Comparison of ENCODE assay signal across 21 mouse cellular contexts in the genomic region with DNA sequence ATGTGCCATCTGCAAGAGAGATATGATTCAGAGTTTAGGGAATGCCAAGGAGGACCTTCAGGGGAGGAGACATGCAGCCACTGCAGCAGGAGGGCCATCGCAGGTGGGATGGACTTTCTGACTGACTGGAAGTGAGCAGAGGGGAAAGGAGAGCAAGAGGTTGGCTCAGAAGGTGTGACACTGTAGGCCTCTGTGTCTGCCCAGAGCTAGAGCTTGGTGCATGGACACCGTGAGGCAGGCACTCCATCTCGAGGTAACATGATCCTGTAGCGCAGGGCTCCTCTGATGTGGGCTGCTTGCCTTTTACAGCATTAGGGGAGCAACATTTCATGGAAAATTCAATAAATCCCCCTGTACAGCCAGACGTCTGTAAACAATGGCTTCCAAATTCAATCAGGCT.
DNase-seq lines count a peak whose midpoint lies in the region; ATAC-seq and TF ChIP-seq lines count a peak whose summit lies in the region.
"Had no signal": no experiment of that assay in that cellular context is flagged by ENCODE, and none has a peak within 500 bp of the region (broad histone marks: within the 10 kb centered on the region; RNA-seq: fewer than 3 reads in every experiment).

No protein-coding gene starts in this region.

- no peak overlapping the region for H3K4me2 ChIP-seq in hindbrain, embryonic 11.5 days (replicated peaks; ENCODE audit: low read depth, low read length)
- no peak overlapping the region for H3K4me2 ChIP-seq in limb, embryonic 13.5 days (replicated peaks)
- H3K4me2 ChIP-seq in forebrain, embryonic 14.5 days (ENCODE audit: low read length): no peak overlapping the region
- H3K4me2 ChIP-seq: embryonic facial prominence, embryonic 13.5 days; forebrain, embryonic 12.5 days; hindbrain, embryonic 15.5 days had no signal

- H3K9me3 ChIP-seq in hindbrain, embryonic 10.5 days: no peaks in the 10 kb centered on the region
- H3K9me3 ChIP-seq in hindbrain, embryonic 11.5 days (ENCODE audit: control insufficient read depth, low read length): no peaks in the 10 kb centered on the region
- H3K9me3 ChIP-seq in E14TG2a.4 (ENCODE audit: low read length): peaks cover 3% of the 10 kb centered on the region; the same call in 1 of the 2 replicates
- H3K9me3 ChIP-seq in limb, embryonic 13.5 days: no peaks in the 10 kb centered on the region
- H3K9me3 ChIP-seq in forebrain, embryonic 14.5 days (replicated peaks; ENCODE audit: control insufficient read depth, low read length): no peaks in the 10 kb centered on the region
- H3K9me3 ChIP-seq: embryonic facial prominence, embryonic 13.5 days; forebrain, embryonic 12.5 days; heart, embryonic 10.5 days; hindbrain, embryonic 15.5 days had no signal

- 65% methylated on average over 5 of the region's 5 CpGs for WGBS in hindbrain, embryonic 10.5 days
- 64% methylated on average over 5 of the region's 5 CpGs for WGBS in hindbrain, embryonic 11.5 days
- WGBS in limb, embryonic 13.5 days: 18% methylated on average over 5 of the region's 5 CpGs
- 60% methylated on average over 5 of the region's 5 CpGs for WGBS in forebrain, embryonic 14.5 days

- 0 out of 2 replicates have a peak overlapping the region, but pooled peaks have one; percentile 1 for H3K27ac ChIP-seq in hindbrain, embryonic 10.5 days
- no peak overlapping the region for H3K27ac ChIP-seq in hindbrain, embryonic 11.5 days (ENCODE audit: low read depth, low read length)
- peak overlapping the region; percentile 70; the same call in 1 of the 2 replicates for H3K27ac ChIP-seq in limb, embryonic 13.5 days
- no peak overlapping the region for H3K27ac ChIP-seq in forebrain, embryonic 14.5 days (ENCODE audit: low read depth, low read length)
- H3K27ac ChIP-seq: embryonic facial prominence, embryonic 13.5 days; forebrain, embryonic 12.5 days; heart, embryonic 10.5 days; hindbrain, embryonic 15.5 days had no signal

- H3K9ac ChIP-seq in hindbrain, embryonic 11.5 days (ENCODE audit: low read depth, low read length): no peak overlapping the region
- H3K9ac ChIP-seq in limb, embryonic 13.5 days: no peak overlapping the region
- H3K9ac ChIP-seq in forebrain, embryonic 14.5 days (ENCODE audit: low read length): no peak overlapping the region
- H3K9ac ChIP-seq: embryonic facial prominence, embryonic 13.5 days; forebrain, embryonic 12.5 days; forebrain, postnatal 0 days; hindbrain, embryonic 15.5 days had no signal

- no peak for DNase-seq in hindbrain, embryonic 10.5 days (ENCODE audit: low spot score)
- DNase-seq in hindbrain, embryonic 11.5 days (ENCODE audit: low spot score): no peak
- DNase-seq in forelimb bud, embryonic 11.5 days (ENCODE audit: low read depth, low spot score): peak; percentile 55
- no peak for DNase-seq in forebrain, embryonic 14.5 days (ENCODE audit: low spot score)
- no peak for DNase-seq in layer of hippocampus, adult 18-20 months (ENCODE audit: low spot score in 2 of 2)
- DNase-seq: adrenal gland, adult 8-10 months; adrenal gland, postnatal 36 days; cerebellum, adult 2 months; cerebellum, postnatal 14 days; embryo, embryonic 11 days; forebrain, postnatal 0 days; gastrocnemius, postnatal 10 days; heart, adult 18-20 months; heart, postnatal 10 days had no signal

- ATAC-seq in hindbrain, embryonic 11.5 days (ENCODE audit: low FRiP score): no peak
- ATAC-seq in limb, embryonic 13.5 days (ENCODE audit: low FRiP score, low read depth): peak; percentile 68
- no peak for ATAC-seq in forebrain, embryonic 14.5 days
- ATAC-seq in megakaryocyte-erythroid progenitor cell, adult 5-6 weeks (replicated peaks; ENCODE audit: low FRiP score, low TSS enrichment, poor library complexity, severe bottlenecking): no peak
- ATAC-seq: forebrain, postnatal 0 days had no signal

- H3K27me3 ChIP-seq in hindbrain, embryonic 10.5 days (ENCODE audit: insufficient read depth, poor library complexity, severe bottlenecking): peaks cover 100% of the 10 kb centered on the region
- H3K27me3 ChIP-seq in hindbrain, embryonic 11.5 days (ENCODE audit: control insufficient read depth, insufficient read depth, low read length): peaks cover 79% of the 10 kb centered on the region
- H3K27me3 ChIP-seq in E14TG2a.4 (ENCODE audit: insufficient read depth, low read length): 0 out of 2 replicates have a peak, but pooled peaks cover 5% of the 10 kb centered on the region
- peaks cover 6% of the 10 kb centered on the region; the same call in 1 of the 2 replicates for H3K27me3 ChIP-seq in limb, embryonic 13.5 days
- H3K27me3 ChIP-seq in forebrain, embryonic 14.5 days (replicated peaks; ENCODE audit: control insufficient read depth, insufficient read depth, low read length): no peaks in the 10 kb centered on the region

- no peaks in the 10 kb centered on the region for H3K36me3 ChIP-seq in hindbrain, embryonic 10.5 days
- no peaks in the 10 kb centered on the region for H3K36me3 ChIP-seq in hindbrain, embryonic 11.5 days (ENCODE audit: control insufficient read depth, insufficient read depth, low read length)
- H3K36me3 ChIP-seq in E14TG2a.4 (ENCODE audit: insufficient read depth, low read length): peaks cover 33% of the 10 kb centered on the region
- no peaks in the 10 kb centered on the region for H3K36me3 ChIP-seq in limb, embryonic 13.5 days
- H3K36me3 ChIP-seq in forebrain, embryonic 14.5 days (ENCODE audit: control insufficient read depth, insufficient read depth, low read length): no peaks in the 10 kb centered on the region
- H3K36me3 ChIP-seq: embryonic facial prominence, embryonic 13.5 days; forebrain, embryonic 12.5 days; heart, embryonic 10.5 days; hindbrain, embryonic 15.5 days had no signal

- peaks cover 78% of the 10 kb centered on the region for H3K4me1 ChIP-seq in hindbrain, embryonic 10.5 days (replicated peaks)
- H3K4me1 ChIP-seq in hindbrain, embryonic 11.5 days (replicated peaks; ENCODE audit: control insufficient read depth, insufficient read depth, low read length): peaks cover 15% of the 10 kb centered on the region
- peaks cover 94% of the 10 kb centered on the region for H3K4me1 ChIP-seq in E14TG2a.4 (replicated peaks; ENCODE audit: low read depth, low read length)
- peaks cover 64% of the 10 kb centered on the region for H3K4me1 ChIP-seq in limb, embryonic 13.5 days
- H3K4me1 ChIP-seq in forebrain, embryonic 14.5 days (ENCODE audit: control insufficient read depth, insufficient read depth, low read length): peaks cover 19% of the 10 kb centered on the region

- TF ChIP-seq CTCF in E14TG2a.4 (conservative IDR thresholded peaks at IDR 0.05; ENCODE audit: low read length): no peak

- H3K4me3 ChIP-seq in hindbrain, embryonic 10.5 days: no peak overlapping the region
- no peak overlapping the region for H3K4me3 ChIP-seq in hindbrain, embryonic 11.5 days (ENCODE audit: low read depth, low read length)
- H3K4me3 ChIP-seq in E14TG2a.4 (replicated peaks; ENCODE audit: low read length): peak overlapping the region; percentile 3; the same call in 1 of the 2 replicates
- no peak overlapping the region for H3K4me3 ChIP-seq in limb, embryonic 13.5 days
- no peak overlapping the region for H3K4me3 ChIP-seq in forebrain, embryonic 14.5 days (ENCODE audit: low read depth, low read length)
- H3K4me3 ChIP-seq: embryonic facial prominence, embryonic 13.5 days; forebrain, embryonic 12.5 days; heart, embryonic 10.5 days; hindbrain, embryonic 15.5 days had no signal

Comparison
In these comparisons a context has a peak if more than half of its experiments do, and no peak if none do; other contexts are left out.
1. H3K27ac ChIP-seq: peak in hindbrain, embryonic 10.5 days (single experiment) and limb, embryonic 13.5 days (single experiment); none in hindbrain, embryonic 11.5 days (single experiment) and forebrain, embryonic 14.5 days (single experiment).